Comparison of ENCODE assay signal across 8 mouse cellular contexts in the genomic region with DNA sequence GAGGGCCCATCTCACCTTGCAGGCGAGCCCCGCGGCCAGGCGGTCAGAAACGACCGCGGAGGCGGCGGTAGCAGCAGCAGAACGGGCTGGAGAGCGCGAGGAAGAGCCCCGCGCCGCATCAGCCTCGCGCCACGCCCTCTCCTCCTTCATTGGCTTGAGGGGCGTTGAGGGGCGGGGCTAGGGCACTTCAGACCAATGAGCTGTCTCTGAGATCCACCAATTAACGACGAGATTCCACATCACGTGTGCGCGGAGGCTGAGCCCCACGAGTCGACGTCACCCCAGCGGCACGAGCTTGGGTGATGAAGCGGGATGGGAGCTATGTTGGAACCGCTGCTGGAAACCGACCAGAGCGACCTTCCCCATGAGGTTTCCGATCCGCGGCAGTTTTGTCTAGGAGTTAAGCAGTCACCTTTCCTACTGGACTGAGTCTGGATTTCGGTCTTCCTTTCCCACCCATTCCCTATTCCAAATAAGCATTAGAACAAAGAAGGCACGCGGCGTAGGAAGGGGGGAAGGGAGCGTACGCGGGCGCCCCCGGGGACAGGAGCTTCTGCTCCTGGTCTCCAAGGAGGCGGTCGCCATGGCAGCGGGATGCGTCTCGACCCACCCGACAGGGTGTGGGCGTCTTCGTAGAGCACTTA. TPM values are rescaled to one million over a fixed set of nuclear protein-coding genes. Genes with fewer than 3 reads are reported as not detected.
DNase-seq lines count a peak whose midpoint lies in the region; ATAC-seq lines count a peak whose summit lies in the region.

A gene (minus strand): TSS at position 144 of the 644 bp plus-strand sequence.

- under 1% methylated on average over 54 of the region's 54 CpGs for WGBS in heart, embryonic 13.5 days
- under 1% methylated on average over 54 of the region's 54 CpGs for WGBS in liver, embryonic 12.5 days (ENCODE audit: insufficient replicate concordance)
- WGBS in stomach, embryonic 15.5 days = under 1% methylated on average over 54 of the region's 54 CpGs

- H3K4me3 ChIP-seq in brown adipose tissue, adult 24 weeks (ENCODE audit: insufficient read depth, low read depth, low read length) = peak within 1 kb of the TSS; percentile 75
- peak within 1 kb of the TSS; percentile 82 for H3K4me3 ChIP-seq in heart, embryonic 13.5 days
- peak within 1 kb of the TSS; percentile 83 for H3K4me3 ChIP-seq in liver, embryonic 12.5 days
- peak within 1 kb of the TSS; percentile 73 for H3K4me3 ChIP-seq in stomach, embryonic 15.5 days (replicated peaks)

- H3K9me3 ChIP-seq in heart, embryonic 13.5 days = peaks cover 6% of the 10 kb centered on the region; the same call in 1 of the 2 replicates
- no peaks in the 10 kb centered on the region for H3K9me3 ChIP-seq in liver, embryonic 12.5 days (replicated peaks)
- no peaks in the 10 kb centered on the region for H3K9me3 ChIP-seq in stomach, embryonic 15.5 days

- DNase-seq in CD4-positive, CD25-positive, alpha-beta regulatory T cell, adult 2 months (ENCODE audit: low read depth, low spot score) = peak; percentile 99
- DNase-seq in fat pad, adult 2 months (ENCODE audit: extremely low read depth, low read depth, low spot score) = peak; percentile 74
- peak; percentile 99 for DNase-seq in kidney, postnatal 10 days
- DNase-seq in natural killer cell, adult 2 months (ENCODE audit: low spot score in 2 of 2) = peak; percentile 93 to 96

- no peaks in the 10 kb centered on the region for H3K27me3 ChIP-seq in heart, embryonic 13.5 days (replicated peaks)
- no peaks in the 10 kb centered on the region for H3K27me3 ChIP-seq in liver, embryonic 12.5 days (replicated peaks)
- no peaks in the 10 kb centered on the region for H3K27me3 ChIP-seq in stomach, embryonic 15.5 days (replicated peaks)

- peak within 1 kb of the TSS; percentile 85 for H3K27ac ChIP-seq in brown adipose tissue, adult 24 weeks (replicated peaks; ENCODE audit: low read depth, low read length)
- H3K27ac ChIP-seq in heart, embryonic 13.5 days (replicated peaks) = peak within 1 kb of the TSS; percentile 92
- peak within 1 kb of the TSS; percentile 96 for H3K27ac ChIP-seq in liver, embryonic 12.5 days
- H3K27ac ChIP-seq in stomach, embryonic 15.5 days = peak within 1 kb of the TSS; percentile 81

- peaks cover 21% of the 10 kb centered on the region for H3K4me1 ChIP-seq in brown adipose tissue, adult 24 weeks (ENCODE audit: control insufficient read depth, insufficient read depth, insufficient read length, low read length)
- H3K4me1 ChIP-seq in heart, embryonic 13.5 days = peaks cover 49% of the 10 kb centered on the region
- H3K4me1 ChIP-seq in liver, embryonic 12.5 days = peaks cover 50% of the 10 kb centered on the region
- peaks cover 11% of the 10 kb centered on the region; the same call in 1 of the 2 replicates for H3K4me1 ChIP-seq in stomach, embryonic 15.5 days

- H3K9ac ChIP-seq in heart, embryonic 13.5 days = peak within 1 kb of the TSS; percentile 93
- H3K9ac ChIP-seq in liver, embryonic 12.5 days = peak within 1 kb of the TSS; percentile 90
- peak within 1 kb of the TSS; percentile 68 for H3K9ac ChIP-seq in stomach, embryonic 15.5 days

- peak within 1 kb of the TSS; percentile 85 for H3K4me2 ChIP-seq in heart, embryonic 13.5 days
- H3K4me2 ChIP-seq in liver, embryonic 12.5 days = peak within 1 kb of the TSS; percentile 92
- H3K4me2 ChIP-seq in stomach, embryonic 15.5 days = peak within 1 kb of the TSS; percentile 92

- ATAC-seq in heart, embryonic 13.5 days (ENCODE audit: extremely low read depth, insufficient number of reproducible peaks, low FRiP score, low TSS enrichment) = peak; percentile 95
- ATAC-seq in liver, embryonic 12.5 days = peak; percentile 92
- peak; percentile 95 for ATAC-seq in stomach, embryonic 15.5 days (ENCODE audit: insufficient read depth, low FRiP score, low read depth)

- H3K36me3 ChIP-seq in heart, embryonic 13.5 days = peaks cover 7% of the 10 kb centered on the region
- H3K36me3 ChIP-seq in liver, embryonic 12.5 days = peaks cover 30% of the 10 kb centered on the region
- no peaks in the 10 kb centered on the region for H3K36me3 ChIP-seq in stomach, embryonic 15.5 days

RNA-seq across cellular contexts. Expression of the gene that starts here (rescaled TPM):
- polyA plus RNA-seq in brown adipose tissue, adult 24 weeks (2012; ENCODE audit: insufficient read depth, insufficient read length, missing spikeins) = 426 and 428 TPM in 2 replicates
- 69.0 and 71.4 TPM in 2 replicates for polyA plus RNA-seq in heart, embryonic 13.5 days (2015; fragmentation: Nextera tagmentation; extraction: Ambion mirVana)
- polyA plus RNA-seq in liver, embryonic 12.5 days (2016; fragmentation: Nextera tagmentation; extraction: Ambion mirVana) = 131 and 141 TPM in 2 replicates
- 74.2 and 75.0 TPM in 2 replicates for polyA plus RNA-seq in stomach, embryonic 15.5 days (2015; fragmentation: Nextera tagmentation; extraction: Ambion mirVana)

Comparison
In these comparisons a context has a peak if more than half of its experiments do, and no peak if none do; other contexts are left out.
1. Peak in every context shown above with its lines: DNase-seq, ATAC-seq, H3K4me3 ChIP-seq and H3K27ac ChIP-seq.